Mouse (Mus musculus) embryonic facial prominence, embryonic 10.5 days (tissue): ENCODE measurements around the gene Npr3. TPM values are rescaled to one million over a fixed set of nuclear protein-coding genes. Genes with fewer than 3 reads are reported as not detected.

Source experiments
- DNase-seq: peaks from one replicate; pipeline ENCODE4 v3.0.0-alpha.2; 2017; ENCODE audit warnings: low spot score
- H3K27ac ChIP-seq: fragments of 300-500 bp; sonication (generic); replicated peaks from 2 replicates; pipeline ENCODE4 v1.5.1; 2016; ENCODE audit warnings: mild to moderate bottlenecking
- H3K27me3 ChIP-seq: fragments of 300-500 bp; sonication (generic); replicated peaks from 2 replicates; pipeline ENCODE4 v1.6.1; 2016; ENCODE audit warnings: low read depth, mild to moderate bottlenecking; ENCODE audit not compliant: poor library complexity, severe bottlenecking
- H3K36me3 ChIP-seq: fragments of 300-500 bp; sonication (generic); replicated peaks from 2 replicates; pipeline ENCODE4 v1.6.1; 2016; ENCODE audit warnings: mild to moderate bottlenecking, moderate library complexity
- H3K4me1 ChIP-seq: fragments of 300-500 bp; sonication (generic); 2 replicates; pipeline ENCODE4 v1.6.1; 2016
- H3K4me3 ChIP-seq: fragments of 300-500 bp; sonication (generic); 2 replicates; pipeline ENCODE4 v1.5.1; 2016; ENCODE audit warnings: mild to moderate bottlenecking, moderate library complexity
- H3K9me3 ChIP-seq: fragments of 300-500 bp; sonication (generic); 2 replicates; pipeline ENCODE4 v1.6.1; 2016; ENCODE audit warnings: mild to moderate bottlenecking
- WGBS: fragments of 180-500 bp; shearing (Covaris S2); methylation state at CpG from one replicate; pipeline ENCODE4 v1.1.7; 2016; 5-methylcytosine and 5-hydroxymethylcytosine counted together
- polyA plus RNA-seq: library from polyadenylated mRNA; unstranded; fragments of >200 nt; fragmentation: Nextera tagmentation; extraction: Ambion mirVana; gene quantifications from 2 replicates; pipeline ENCODE4 v1.2.1, GENCODE M21; 2016

Gene Npr3
- polyA plus RNA-seq, 1 experiment from 2014 or later, result 4.4 TPM

GRCm38 (mm10) chr15:11803576-11803975 lies 103.5 kb downstream of the Npr3 start:
- no peak for DNase-seq
- 76% methylated on average over 4 of the region's 4 CpGs for WGBS
- Histone ChIP-seq H3K27me3 (no peaks in the 10 kb centered on the region), H3K4me3 (no peak overlapping the region), H3K27ac (no peak overlapping the region), H3K9me3 (no peaks in the 10 kb centered on the region), H3K4me1 (peaks cover 15% of the 10 kb centered on the region), H3K36me3 (no peaks in the 10 kb centered on the region)

- 53% methylated on average over 13 of the region's 13 CpGs for WGBS
- Histone ChIP-seq H3K27ac (0 out of 2 replicates have a peak overlapping the region, but pooled peaks have one; percentile 32), H3K9me3 (no peaks in the 10 kb centered on the region), H3K4me1 (peaks cover 15% of the 10 kb centered on the region), H3K27me3 (no peaks in the 10 kb centered on the region), H3K4me3 (no peak overlapping the region), H3K36me3 (no peaks in the 10 kb centered on the region)
- no peak for DNase-seq
Observed at GRCm38 (mm10) chr15:11801863-11802722, 105.0 kb downstream of the Npr3 start.

GRCm38 (mm10) chr15:11794632-11795031 lies 112.5 kb downstream of the Npr3 start:
- H3K27ac ChIP-seq, result no peak overlapping the region
- H3K9me3 ChIP-seq, result no peaks in the 10 kb centered on the region
- H3K36me3 ChIP-seq, result no peaks in the 10 kb centered on the region
- 22% methylated on average over 2 of the region's 2 CpGs for WGBS
- peak; percentile 20 for DNase-seq
- peaks cover 3% of the 10 kb centered on the region; the same call in 1 of the 2 replicates for H3K4me1 ChIP-seq
- H3K4me3 ChIP-seq, result no peak overlapping the region
- H3K27me3 ChIP-seq, result no peaks in the 10 kb centered on the region

Other genes starting within 250 kb of the Npr3 start
- 772 and 811 TPM in 2 replicates for gene Sub1, start 89.7 kb upstream of the Npr3 start, polyA plus RNA-seq
- 137 and 144 TPM in 2 replicates for gene Zfr, start 210.5 kb upstream of the Npr3 start, polyA plus RNA-seq